In the genomic region with DNA sequence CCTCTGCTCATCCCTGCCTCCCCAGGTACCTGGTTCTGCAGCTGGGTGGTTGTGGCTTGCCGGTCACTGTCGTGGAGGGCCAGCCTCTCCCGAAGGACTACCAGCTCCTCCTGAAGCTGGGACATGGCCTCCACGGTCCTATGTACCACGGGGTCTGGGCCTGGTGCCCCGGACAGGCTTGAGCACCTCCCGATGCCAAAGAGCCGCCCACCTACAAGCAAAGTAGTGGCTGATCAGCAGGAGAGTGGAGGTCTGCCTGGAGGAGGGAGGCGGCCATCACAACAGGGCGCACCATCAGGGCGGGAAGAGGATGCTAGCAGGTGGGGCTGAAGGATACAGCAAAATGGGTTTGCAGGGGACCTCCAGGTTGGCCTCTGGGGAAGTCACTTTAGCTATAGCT, we compare ENCODE assay signal across 16 mouse cellular contexts.
"Had no signal": no experiment of that assay in that cellular context is flagged by ENCODE, and none has a peak within 500 bp of the region (broad histone marks: within the 10 kb centered on the region; RNA-seq: fewer than 3 reads in every experiment).

No protein-coding gene starts in this region.

- H3K27ac ChIP-seq: neural tube, embryonic 13.5 days; neural tube, embryonic 15.5 days; stomach, embryonic 15.5 days; stomach, postnatal 0 days had no signal

- H3K9me3 ChIP-seq: neural tube, embryonic 13.5 days; neural tube, embryonic 15.5 days; stomach, embryonic 15.5 days had no signal

- H3K9ac ChIP-seq: neural tube, embryonic 13.5 days; neural tube, embryonic 15.5 days; stomach, embryonic 15.5 days had no signal

- DNase-seq: retina, postnatal 1 day; right cerebral cortex, adult 18-20 months; right cerebral cortex, postnatal 14 days; right cerebral cortex, postnatal 25 days; right cerebral cortex, postnatal 4 days; spleen, adult 18-20 months; thymus, adult 18-20 months; thymus, adult 2 months; thymus, postnatal 14 days; thymus, postnatal 25 days; thymus, postnatal 36 days; thymus, postnatal 4 days had no signal

- H3K4me3 ChIP-seq: neural tube, embryonic 13.5 days; neural tube, embryonic 15.5 days; stomach, embryonic 15.5 days had no signal

- H3K4me1 ChIP-seq: neural tube, embryonic 13.5 days had no signal

- H3K4me2 ChIP-seq: neural tube, embryonic 13.5 days; neural tube, embryonic 15.5 days; stomach, embryonic 15.5 days had no signal

- H3K27me3 ChIP-seq: neural tube, embryonic 13.5 days; neural tube, embryonic 15.5 days; stomach, embryonic 15.5 days had no signal
